Mouse (Mus musculus): ENCODE results near the gene Stxbp1. TPM values are rescaled to one million over a fixed set of nuclear protein-coding genes. Genes with fewer than 3 reads are reported as not detected.

Gene Stxbp1
- polyA plus RNA-seq, 1 experiment, result 5.5 TPM

GRCm38 (mm10) chr2:32784048-32784681 is 62.9 kb downstream of the Stxbp1 start, which contains the start of gene Cfap157:
Gene Cfap157 (minus strand): TSS chr2:32784428.
- H3K27ac ChIP-seq (ENCODE audit: insufficient read depth, low read length), result no peak within 1 kb of the TSS
- TF ChIP-seq CTCF (IDR thresholded peaks at IDR 0.05; ENCODE audit: extremely low read depth, insufficient read depth, insufficient read length, insufficient replicate concordance), result no peak
- no peak for TF ChIP-seq POLR2A (IDR thresholded peaks at IDR 0.05; ENCODE audit: low read depth, low read length)
- 79% methylated on average over 4 of the region's 4 CpGs for WGBS
- no peak within 1 kb of the TSS for H3K4me3 ChIP-seq (ENCODE audit: extremely low read depth, insufficient read depth, insufficient read length)
- DNase-seq (ENCODE audit: low read depth in 1 of 2, low spot score in 2 of 2), result no peak
- H3K27me3 ChIP-seq (ENCODE audit: control insufficient read depth, insufficient read depth, low read length), result no peaks in the 10 kb centered on the region
- no peaks in the 10 kb centered on the region for H3K36me3 ChIP-seq (ENCODE audit: control insufficient read depth, insufficient read depth, low read length)
- no peaks in the 10 kb centered on the region; the same call in 1 of the 2 replicates for H3K4me1 ChIP-seq (ENCODE audit: control insufficient read depth, insufficient read depth, insufficient read length)

- Histone ChIP-seq H3K4me3 (ENCODE audit: extremely low read depth, insufficient read depth, insufficient read length) (no peak overlapping the region), H3K36me3 (ENCODE audit: control insufficient read depth, insufficient read depth, low read length) (no peaks in the 10 kb centered on the region), H3K27me3 (ENCODE audit: control insufficient read depth, insufficient read depth, low read length) (no peaks in the 10 kb centered on the region), H3K4me1 (ENCODE audit: control insufficient read depth, insufficient read depth, insufficient read length) (no peaks in the 10 kb centered on the region; the same call in 1 of the 2 replicates), H3K27ac (ENCODE audit: insufficient read depth, low read length) (no peak overlapping the region)
- TF ChIP-seq CTCF (IDR thresholded peaks at IDR 0.05; ENCODE audit: extremely low read depth, insufficient read depth, insufficient read length, insufficient replicate concordance), result no peak
- TF ChIP-seq POLR2A (IDR thresholded peaks at IDR 0.05; ENCODE audit: low read depth, low read length), result no peak
- no peak for DNase-seq (ENCODE audit: low read depth in 1 of 2, low spot score in 2 of 2)
- WGBS, result 83% methylated on average over 6 of the region's 6 CpGs
These were observed 65.3 kb downstream of the Stxbp1 start for GRCm38 (mm10) chr2:32781710-32782109.

GRCm38 (mm10) chr2:32779714-32780113 is 67.3 kb downstream of the Stxbp1 start:
- Histone ChIP-seq H3K4me3 (ENCODE audit: extremely low read depth, insufficient read depth, insufficient read length) (no peak overlapping the region), H3K36me3 (ENCODE audit: control insufficient read depth, insufficient read depth, low read length) (no peaks in the 10 kb centered on the region), H3K4me1 (ENCODE audit: control insufficient read depth, insufficient read depth, insufficient read length) (peaks cover 5% of the 10 kb centered on the region), H3K27me3 (ENCODE audit: control insufficient read depth, insufficient read depth, low read length) (no peaks in the 10 kb centered on the region), H3K27ac (ENCODE audit: insufficient read depth, low read length) (no peak overlapping the region)
- 91% methylated on average over 6 of the region's 6 CpGs for WGBS
- no peak for DNase-seq (ENCODE audit: low read depth in 1 of 2, low spot score in 2 of 2)
- no peak for TF ChIP-seq POLR2A (IDR thresholded peaks at IDR 0.05; ENCODE audit: low read depth, low read length)
- TF ChIP-seq CTCF (IDR thresholded peaks at IDR 0.05; ENCODE audit: extremely low read depth, insufficient read depth, insufficient read length, insufficient replicate concordance), result no peak

GRCm38 (mm10) chr2:32779131-32779530 is 67.9 kb downstream of the Stxbp1 start:
- H3K27ac ChIP-seq (ENCODE audit: insufficient read depth, low read length), result no peak overlapping the region
- no peak overlapping the region for H3K4me3 ChIP-seq (ENCODE audit: extremely low read depth, insufficient read depth, insufficient read length)
- H3K4me1 ChIP-seq (ENCODE audit: control insufficient read depth, insufficient read depth, insufficient read length), result peaks cover 5% of the 10 kb centered on the region
- peak in 1 of 2 experiments; percentile 45 for DNase-seq (ENCODE audit: low read depth in 1 of 2, low spot score in 2 of 2)
- TF ChIP-seq CTCF (IDR thresholded peaks at IDR 0.05; ENCODE audit: extremely low read depth, insufficient read depth, insufficient read length, insufficient replicate concordance), result peak; percentile 68; the same call in 1 of the 2 replicates
- TF ChIP-seq POLR2A (IDR thresholded peaks at IDR 0.05; ENCODE audit: low read depth, low read length), result no peak
- H3K36me3 ChIP-seq (ENCODE audit: control insufficient read depth, insufficient read depth, low read length), result no peaks in the 10 kb centered on the region
- 27% methylated on average over 8 of the region's 8 CpGs for WGBS
- H3K27me3 ChIP-seq (ENCODE audit: control insufficient read depth, insufficient read depth, low read length), result no peaks in the 10 kb centered on the region

- TF ChIP-seq CTCF (IDR thresholded peaks at IDR 0.05; ENCODE audit: extremely low read depth, insufficient read depth, insufficient read length, insufficient replicate concordance), result no peak
- TF ChIP-seq POLR2A (IDR thresholded peaks at IDR 0.05; ENCODE audit: low read depth, low read length), result no peak
- Histone ChIP-seq H3K27me3 (ENCODE audit: control insufficient read depth, insufficient read depth, low read length) (no peaks in the 10 kb centered on the region), H3K36me3 (ENCODE audit: control insufficient read depth, insufficient read depth, low read length) (no peaks in the 10 kb centered on the region), H3K27ac (ENCODE audit: insufficient read depth, low read length) (no peak overlapping the region), H3K4me1 (ENCODE audit: control insufficient read depth, insufficient read depth, insufficient read length) (peaks cover 5% of the 10 kb centered on the region), H3K4me3 (ENCODE audit: extremely low read depth, insufficient read depth, insufficient read length) (no peak overlapping the region)
- WGBS, result 77% methylated on average over 6 of the region's 6 CpGs
- no peak for DNase-seq (ENCODE audit: low read depth in 1 of 2, low spot score in 2 of 2)
These were observed 69.0 kb downstream of the Stxbp1 start for GRCm38 (mm10) chr2:32778081-32778480.

GRCm38 (mm10) chr2:32776192-32776591 is 70.9 kb downstream of the Stxbp1 start:
- Histone ChIP-seq H3K27ac (ENCODE audit: insufficient read depth, low read length) (no peak overlapping the region), H3K36me3 (ENCODE audit: control insufficient read depth, insufficient read depth, low read length) (no peaks in the 10 kb centered on the region), H3K27me3 (ENCODE audit: control insufficient read depth, insufficient read depth, low read length) (no peaks in the 10 kb centered on the region), H3K4me3 (ENCODE audit: extremely low read depth, insufficient read depth, insufficient read length) (peak overlapping the region; percentile 16; the same call in 1 of the 2 replicates), H3K4me1 (ENCODE audit: control insufficient read depth, insufficient read depth, insufficient read length) (peaks cover 5% of the 10 kb centered on the region)
- TF ChIP-seq POLR2A (IDR thresholded peaks at IDR 0.05; ENCODE audit: low read depth, low read length), result no peak
- no peak for TF ChIP-seq CTCF (IDR thresholded peaks at IDR 0.05; ENCODE audit: extremely low read depth, insufficient read depth, insufficient read length, insufficient replicate concordance)
- no peak for DNase-seq (ENCODE audit: low read depth in 1 of 2, low spot score in 2 of 2)
- 36% methylated on average over 22 of the region's 22 CpGs for WGBS
